Mouse (Mus musculus) testis, adult 2 months (tissue): ENCODE results near the gene Chil5. TPM values are rescaled to one million over a fixed set of nuclear protein-coding genes. Genes with fewer than 3 reads are reported as not detected.
A peak's percentile ranks its signal among the peaks of the same experiment; 100 is the strongest.
"Not testable (repeated sequence)": the region's sequence is repeated elsewhere in the genome, so short reads cannot be mapped to it uniquely, and the experiment has no call there.

Experiments
- H3K27ac ChIP-seq: fragments of 200-500 bp; 2 replicates; pipeline ENCODE4 v1.5.1; 2012; ENCODE audit warnings: low read depth, low read length; ENCODE audit not compliant: control insufficient read depth, insufficient read depth
- H3K27me3 ChIP-seq: fragments of 200-500 bp; 2 replicates; pipeline ENCODE4 v1.6.1; 2012; ENCODE audit warnings: mild to moderate bottlenecking, low read length, moderate library complexity; ENCODE audit not compliant: control insufficient read depth, insufficient read depth
- H3K36me3 ChIP-seq: fragments of 200-500 bp; 2 replicates; pipeline ENCODE4 v1.6.1; 2012; ENCODE audit warnings: mild to moderate bottlenecking, low read length; ENCODE audit not compliant: control insufficient read depth, insufficient read depth
- H3K4me1 ChIP-seq: fragments of 200-500 bp; 2 replicates; pipeline ENCODE4 v1.6.1; 2012; ENCODE audit warnings: low read length; ENCODE audit not compliant: control insufficient read depth, insufficient read depth
- H3K4me3 ChIP-seq: fragments of 200-500 bp; 2 replicates; pipeline ENCODE4 v1.5.1; 2012; ENCODE audit warnings: low read depth, mild to moderate bottlenecking, low read length, moderate library complexity, mixed read lengths; ENCODE audit not compliant: control insufficient read depth
- CTCF ChIP-seq: fragments of 200-500 bp; IDR thresholded peaks from 2 replicates; pipeline ENCODE4 v1.5.1; 2012; ENCODE audit warnings: low read depth, mild to moderate bottlenecking, inconsistent platforms, low read length, moderate library complexity; ENCODE audit not compliant: control insufficient read depth, insufficient read depth, insufficient replicate concordance
- POLR2A ChIP-seq: fragments of 200-500 bp; IDR thresholded peaks from 2 replicates; pipeline ENCODE4 v1.6.1; 2012; ENCODE audit warnings: low read depth, mild to moderate bottlenecking, inconsistent platforms, low read length, moderate library complexity; ENCODE audit not compliant: control insufficient read depth
- polyA plus RNA-seq: library from polyadenylated mRNA; depleted of rRNA; stranded (reverse); fragments of >200 nt; gene quantifications from 2 replicates; pipeline ENCODE4 v1.2.3, GENCODE M21; 2012

The Chil5 gene
- polyA plus RNA-seq, 1 experiment = 1.1 TPM

DNA sequence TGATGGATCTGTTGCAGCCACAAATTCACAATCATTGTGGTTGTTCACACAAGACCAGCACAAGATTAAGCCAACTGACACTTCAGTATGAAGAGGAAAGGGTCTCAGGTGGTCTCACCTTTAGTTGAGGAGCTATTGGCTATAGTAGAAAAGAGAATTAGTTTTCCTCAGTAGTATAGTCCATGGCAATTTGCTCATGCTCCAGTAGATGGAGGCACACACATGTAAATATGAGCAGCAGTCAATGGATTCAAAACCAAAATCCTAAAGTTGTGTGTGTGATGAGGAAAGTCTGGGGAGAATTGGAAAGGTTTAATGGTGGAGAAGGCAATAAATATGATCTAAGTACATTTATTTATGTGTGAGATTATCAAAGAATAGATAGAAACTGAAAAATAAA, 10.8 kb downstream of the Chil5 start:
- no peaks in the 10 kb centered on the region for H3K4me1 ChIP-seq
- H3K4me3 ChIP-seq = no peak overlapping the region
- TF ChIP-seq POLR2A (no peak), CTCF (no peak)
- H3K36me3 ChIP-seq = no peaks in the 10 kb centered on the region
- H3K27ac ChIP-seq = no peak overlapping the region
- H3K27me3 ChIP-seq = no peaks in the 10 kb centered on the region

DNA sequence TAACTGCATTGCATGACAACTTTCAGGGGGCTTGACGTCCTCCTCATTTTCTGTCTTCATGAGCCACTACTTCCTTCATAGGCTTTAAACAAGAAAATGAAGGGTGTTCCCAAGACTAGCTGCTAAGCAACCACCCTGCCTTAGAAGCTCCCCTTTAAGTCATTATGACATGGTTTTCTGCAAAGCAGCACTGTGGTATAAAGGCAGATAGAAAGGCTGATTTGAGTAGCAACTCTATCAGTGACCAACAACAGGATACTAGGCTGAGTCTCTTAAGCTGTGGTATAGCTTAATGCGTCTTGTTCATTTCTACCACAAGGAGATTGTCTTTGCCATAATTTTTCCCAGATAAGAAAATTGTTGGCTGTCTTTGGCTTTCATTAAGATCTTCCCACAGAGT, 18.1 kb downstream of the Chil5 start, which contains the start of gene Pifo:
Gene Pifo, minus strand, starts transcription at position 101 of the 400 bp plus-strand sequence.
- H3K4me3 ChIP-seq = peak within 1 kb of the TSS; percentile 80
- TF ChIP-seq POLR2A (no peak), CTCF (no peak)
- no peaks in the 10 kb centered on the region for H3K4me1 ChIP-seq
- no peaks in the 10 kb centered on the region for H3K36me3 ChIP-seq
- 0 out of 2 replicates have a peak within 1 kb of the TSS, but pooled peaks have one; percentile 1 for H3K27ac ChIP-seq
- no peaks in the 10 kb centered on the region for H3K27me3 ChIP-seq

DNA sequence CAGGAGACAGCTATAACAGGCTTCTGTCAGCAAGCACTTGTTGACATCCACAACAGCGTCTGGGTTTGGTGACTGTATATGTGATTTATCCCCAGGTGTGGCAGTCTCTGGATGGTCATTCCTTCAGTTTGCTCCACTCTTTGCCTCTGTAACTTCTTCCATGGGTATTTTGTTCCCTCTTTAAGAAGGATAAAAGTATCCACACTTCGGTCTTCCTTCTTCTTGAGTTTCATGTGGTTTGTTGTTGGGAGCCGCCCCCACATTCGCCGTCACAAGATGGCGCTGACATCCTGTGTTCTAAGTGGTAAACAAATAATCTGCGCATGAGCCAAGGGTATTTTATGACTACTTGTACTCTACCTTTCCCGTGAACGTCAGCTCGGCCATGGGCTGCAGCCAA, 29.3 kb downstream of the Chil5 start:
- not testable (repeated sequence) for H3K27me3 ChIP-seq, H3K4me1 ChIP-seq, H3K36me3 ChIP-seq, H3K27ac ChIP-seq
- H3K4me3 ChIP-seq = peak overlapping the region; percentile 12

DNA sequence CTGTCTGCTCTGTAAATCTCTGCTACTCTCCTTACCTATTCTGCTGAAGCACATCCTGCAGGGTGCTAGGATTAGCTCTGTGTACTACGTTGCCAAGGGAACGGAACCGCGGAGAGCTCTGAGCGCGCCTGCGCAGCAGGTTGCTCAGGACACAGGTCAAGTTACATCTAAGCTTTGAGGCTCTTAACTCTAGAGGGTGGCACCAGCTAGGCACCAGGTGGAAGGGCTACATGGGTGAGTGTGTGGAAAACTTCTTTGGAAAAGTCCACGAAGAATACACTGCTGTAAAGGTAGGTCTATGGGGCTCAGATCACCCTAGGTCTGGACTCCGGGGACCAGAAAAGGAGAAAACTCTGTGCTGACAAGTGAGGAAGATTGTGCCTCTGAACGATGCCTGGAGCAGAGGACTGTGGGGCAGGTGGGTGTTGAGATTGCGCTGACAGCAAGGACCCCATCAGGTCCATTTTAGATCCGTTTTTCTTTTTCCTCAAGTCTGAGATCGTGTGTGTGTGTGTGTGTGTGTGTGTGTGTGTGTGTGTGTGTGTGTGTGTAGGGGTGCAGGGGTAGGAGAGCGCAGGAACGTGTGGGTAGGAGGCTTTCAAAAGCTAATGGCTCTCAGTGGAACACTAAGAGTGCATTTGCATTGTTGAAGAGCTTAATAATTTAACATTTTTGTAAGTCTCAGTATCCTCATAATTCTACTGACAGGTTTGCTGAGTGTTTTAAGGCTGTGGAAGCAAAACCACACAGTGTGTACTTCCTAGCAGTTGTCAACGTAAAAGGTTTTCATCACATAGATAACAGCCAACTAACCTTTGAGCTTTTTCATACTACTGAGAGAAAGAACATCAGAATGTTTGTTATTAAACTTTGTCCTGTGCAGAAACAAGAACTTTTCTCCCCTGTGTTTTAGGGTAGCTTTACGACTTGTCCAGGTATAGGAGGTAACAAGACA, 30.9 kb downstream of the Chil5 start:
- Histone ChIP-seq H3K4me1 (peaks cover 4% of the 10 kb centered on the region; the same call in 1 of the 2 replicates), H3K27ac (0 out of 2 replicates have a peak overlapping the region, but pooled peaks have one; percentile 23), H3K36me3 (no peaks in the 10 kb centered on the region), H3K27me3 (no peaks in the 10 kb centered on the region), H3K4me3 (peak overlapping the region; percentile 90)
- TF ChIP-seq POLR2A (peak; percentile 73; the same call in 1 of the 2 replicates), CTCF (no peak)

DNA sequence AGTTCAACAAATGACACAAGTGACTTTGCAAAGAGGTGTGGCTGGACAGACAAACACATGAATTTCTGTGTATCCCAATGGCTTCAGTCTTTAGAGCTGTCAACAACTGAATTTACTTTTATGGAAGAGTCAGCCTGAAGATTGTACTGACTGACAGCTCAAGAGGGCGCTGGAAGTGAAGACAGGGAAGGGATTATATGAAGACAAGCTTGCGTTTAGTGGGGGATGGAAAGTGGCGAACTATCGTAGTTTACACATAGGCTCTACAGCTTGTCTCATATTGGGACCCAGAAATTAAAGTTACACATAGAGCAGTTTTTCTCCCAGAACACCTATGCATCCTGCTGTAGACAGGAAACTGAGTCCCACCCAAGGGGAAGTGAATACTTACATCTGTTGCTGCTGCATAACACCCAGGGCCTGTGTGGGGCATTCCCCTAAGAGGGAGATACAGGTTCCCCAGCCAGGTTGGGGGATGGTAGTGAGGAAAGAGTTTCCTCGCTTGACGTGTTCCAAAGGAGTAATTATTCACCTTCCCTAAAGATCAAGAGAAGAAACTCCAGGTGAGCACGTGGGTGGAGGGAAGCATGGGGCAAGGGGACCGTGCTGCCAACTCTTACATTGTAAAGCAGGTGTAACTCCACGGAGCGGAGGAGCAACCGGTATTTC, 31.8 kb downstream of the Chil5 start:
- Histone ChIP-seq H3K27me3 (no peaks in the 10 kb centered on the region), H3K4me1 (peaks cover 4% of the 10 kb centered on the region; the same call in 1 of the 2 replicates), H3K4me3 (peak overlapping the region; percentile 90), H3K36me3 (no peaks in the 10 kb centered on the region), H3K27ac (0 out of 2 replicates have a peak overlapping the region, but pooled peaks have one; percentile 23)
- no peak for TF ChIP-seq POLR2A
- no peak for TF ChIP-seq CTCF

DNA sequence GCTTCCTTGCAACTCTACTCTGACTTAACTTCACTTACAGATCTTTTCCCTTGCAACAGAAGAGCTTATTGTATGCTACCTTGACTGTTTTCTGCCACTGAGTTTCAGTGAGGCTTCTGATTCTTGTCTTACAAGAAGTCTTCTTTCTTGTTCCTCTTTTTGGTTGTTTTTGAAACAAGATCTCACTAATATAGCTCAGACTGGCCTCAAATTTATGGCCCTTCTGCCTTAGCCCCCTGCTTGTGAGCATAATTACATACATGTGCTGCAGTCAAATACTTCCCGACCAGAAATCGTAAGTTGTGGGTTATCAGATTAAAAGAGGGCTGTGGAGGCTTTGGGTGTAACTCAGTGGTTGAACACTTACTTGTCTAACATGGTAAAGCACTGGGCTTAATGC, 37.9 kb downstream of the Chil5 start:
- Histone ChIP-seq H3K27ac (no peak overlapping the region), H3K4me1 (no peaks in the 10 kb centered on the region), H3K27me3 (no peaks in the 10 kb centered on the region), H3K36me3 (no peaks in the 10 kb centered on the region), H3K4me3 (no peak overlapping the region)
- TF ChIP-seq CTCF (no peak), POLR2A (no peak)

DNA sequence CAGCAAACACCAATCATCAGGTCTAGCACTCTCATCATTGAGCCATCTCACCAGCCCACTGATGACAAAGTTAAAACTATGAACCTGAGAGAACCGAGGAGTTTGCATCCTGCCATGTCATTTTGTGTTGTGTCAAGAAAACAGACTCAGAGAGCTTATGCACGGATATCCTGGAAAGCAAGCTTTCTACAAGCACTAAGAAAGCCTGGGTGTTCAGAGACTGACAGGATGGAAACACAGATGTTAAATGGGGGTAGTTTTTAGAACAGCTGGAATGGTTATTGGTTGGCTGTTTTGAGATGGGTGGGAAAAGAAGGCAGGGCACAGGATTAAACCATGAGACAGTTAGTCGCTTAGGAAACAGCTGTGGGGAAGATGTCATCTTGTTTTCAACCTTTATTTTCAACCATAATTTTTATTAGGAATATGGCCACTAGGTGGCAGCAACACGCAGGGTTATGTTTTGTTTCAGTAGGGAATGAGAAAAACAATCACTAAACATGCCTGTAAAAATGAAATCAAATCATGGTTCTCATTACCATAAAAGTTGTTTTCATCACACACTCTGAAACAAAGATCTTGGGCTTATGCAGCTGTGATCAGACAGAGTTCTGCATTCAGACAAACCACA, 40.8 kb downstream of the Chil5 start:
- Histone ChIP-seq H3K4me1 (no peaks in the 10 kb centered on the region), H3K27ac (no peak overlapping the region), H3K27me3 (no peaks in the 10 kb centered on the region), H3K4me3 (no peak overlapping the region), H3K36me3 (no peaks in the 10 kb centered on the region)
- TF ChIP-seq CTCF (no peak), POLR2A (no peak)

DNA sequence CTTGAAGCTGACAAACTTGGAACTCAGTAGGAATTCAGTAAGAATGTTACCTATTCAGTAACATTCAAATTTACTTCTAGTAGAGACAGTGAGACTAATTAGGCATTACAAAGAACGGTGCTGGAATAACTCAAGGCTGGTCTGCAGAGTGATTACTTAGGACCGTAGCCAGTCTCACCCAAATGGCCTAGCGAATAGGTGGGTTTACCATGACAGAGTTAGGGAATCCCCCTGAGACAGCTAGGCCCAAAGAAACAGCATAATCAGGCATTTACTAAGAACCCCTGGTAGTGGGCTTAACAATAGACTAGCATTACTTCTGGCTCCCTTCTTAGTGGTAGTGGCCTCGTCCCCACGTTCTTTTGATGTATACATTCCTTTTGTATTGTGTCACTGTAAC, 43.0 kb downstream of the Chil5 start:
- H3K4me3 ChIP-seq, H3K36me3 ChIP-seq, H3K27ac ChIP-seq, H3K4me1 ChIP-seq, H3K27me3 ChIP-seq: not testable (repeated sequence)
